Mouse (Mus musculus): ENCODE data around the gene Alas2. TPM values are rescaled to one million over a fixed set of nuclear protein-coding genes. Genes with fewer than 3 reads are reported as not detected.

Alas2 gene
- polyA plus RNA-seq, 1 experiment = 1,004 TPM

DNA sequence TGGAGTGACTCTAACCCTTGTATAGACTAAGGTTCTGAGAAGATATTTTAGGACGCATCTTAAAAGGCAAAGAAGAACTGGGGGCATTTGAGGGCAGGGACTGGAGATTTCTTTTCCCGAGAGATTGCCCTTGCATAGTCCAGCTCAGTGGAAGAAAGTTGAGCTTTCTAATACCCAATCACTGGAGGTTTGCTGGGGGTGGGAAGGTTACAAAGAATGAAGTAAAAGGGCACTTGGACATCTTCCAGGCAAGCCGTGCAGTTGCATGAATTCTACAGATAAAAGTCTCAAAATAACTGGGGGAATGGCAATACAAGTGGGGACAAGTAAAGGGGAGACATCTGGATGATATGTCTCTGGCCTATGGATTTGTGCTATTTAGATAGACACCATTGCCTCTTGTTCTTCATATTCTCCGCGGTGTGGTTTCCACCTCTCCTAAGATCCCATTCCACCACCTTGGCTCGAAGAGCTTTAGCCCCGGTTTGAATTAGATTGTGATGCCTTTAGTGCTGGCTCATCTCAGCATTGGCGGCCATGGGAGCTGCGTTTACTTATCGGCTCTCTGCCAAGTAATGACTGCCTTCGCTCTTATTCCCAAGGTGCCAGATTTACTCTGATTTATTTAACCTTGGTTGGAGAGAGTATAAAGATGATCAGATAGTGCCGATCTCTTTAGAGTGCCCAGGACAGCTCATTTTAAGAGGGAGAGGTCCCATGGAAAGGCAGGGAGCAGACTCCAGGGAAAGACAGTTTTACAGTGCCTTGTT, 46.3 kb downstream of the Alas2 start:
- WGBS = 88% methylated on average over 12 of the region's 12 CpGs
- Histone ChIP-seq H3K4me3 (replicated peaks; ENCODE audit: control insufficient read depth, low read depth, low read length) (no peak overlapping the region), H3K27ac (ENCODE audit: control insufficient read depth, insufficient read depth, low read depth, low read length, poor library complexity) (no peak overlapping the region), H3K4me1 (ENCODE audit: control insufficient read depth, insufficient read depth, low read length) (no peaks in the 10 kb centered on the region)
- TF ChIP-seq POLR2A (IDR thresholded peaks at IDR 0.05; ENCODE audit: borderline replicate concordance, control insufficient read depth, low read depth, low read length) = no peak
- no peak for TF ChIP-seq CTCF (IDR thresholded peaks at IDR 0.05; ENCODE audit: control insufficient read depth, insufficient read depth, low read length)

DNA sequence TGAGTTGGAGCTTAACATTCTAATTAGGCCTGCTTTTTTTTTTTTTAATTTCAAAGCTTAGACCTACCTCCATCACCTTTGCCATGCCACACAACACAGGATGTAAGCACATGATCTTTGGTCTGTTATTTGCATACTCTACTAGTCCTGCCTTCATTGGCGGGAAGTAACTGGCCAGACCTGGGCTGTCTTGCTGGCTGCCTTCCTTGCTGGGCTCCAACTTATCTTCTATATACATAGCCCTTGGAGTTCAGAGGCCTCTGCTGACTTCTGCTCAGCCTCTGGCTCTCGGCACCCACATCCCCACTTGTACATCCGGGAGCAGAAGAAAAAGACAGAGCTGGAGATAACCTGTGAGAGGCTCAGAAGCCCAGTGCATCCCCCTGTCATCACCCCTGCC, 47.0 kb downstream of the Alas2 start:
- TF ChIP-seq CTCF (IDR thresholded peaks at IDR 0.05; ENCODE audit: control insufficient read depth, insufficient read depth, low read length) = no peak
- no peak for TF ChIP-seq POLR2A (IDR thresholded peaks at IDR 0.05; ENCODE audit: borderline replicate concordance, control insufficient read depth, low read depth, low read length)
- Histone ChIP-seq H3K4me3 (replicated peaks; ENCODE audit: control insufficient read depth, low read depth, low read length) (no peak overlapping the region), H3K4me1 (ENCODE audit: control insufficient read depth, insufficient read depth, low read length) (no peaks in the 10 kb centered on the region), H3K27ac (ENCODE audit: control insufficient read depth, insufficient read depth, low read depth, low read length, poor library complexity) (no peak overlapping the region)
- WGBS = 79% methylated on average over 3 of the region's 3 CpGs

DNA sequence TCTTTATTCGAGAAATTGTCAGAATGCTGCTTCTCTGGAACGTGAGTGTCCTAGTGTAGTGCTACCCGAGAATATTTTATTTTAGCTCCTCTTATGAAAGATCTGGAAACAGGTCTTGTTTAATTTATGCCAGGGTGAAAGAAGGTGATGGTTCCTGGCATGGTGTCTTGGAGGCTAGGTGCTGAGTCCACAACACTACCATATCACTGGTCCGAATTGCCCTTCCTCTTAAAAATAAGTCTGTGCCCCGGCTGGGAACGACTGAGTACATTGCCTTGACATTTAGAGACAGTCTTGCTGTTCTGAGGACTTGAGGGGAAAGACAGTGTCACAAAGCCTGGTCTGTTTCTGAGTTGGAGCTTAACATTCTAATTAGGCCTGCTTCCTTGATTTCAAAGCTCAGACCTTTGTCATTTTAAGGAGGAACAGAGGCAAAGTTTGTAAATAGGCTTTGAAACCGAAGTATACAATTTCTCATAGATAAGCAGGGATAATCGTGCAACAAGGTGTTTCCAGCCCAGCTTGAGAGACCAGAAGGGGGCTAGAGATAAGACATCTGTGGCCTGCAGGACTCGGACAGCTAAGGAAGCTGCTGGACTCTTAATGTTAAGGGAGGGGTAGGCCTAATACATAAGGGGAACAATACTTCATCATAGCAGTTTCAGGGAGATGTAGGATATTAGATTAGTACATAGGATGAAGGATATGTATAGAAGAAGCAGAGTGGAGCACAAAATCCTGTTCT, 48.0 kb downstream of the Alas2 start:
- WGBS = 64% methylated on average over 9 of the region's 9 CpGs
- no peak overlapping the region for H3K27ac ChIP-seq (ENCODE audit: control insufficient read depth, insufficient read depth, low read depth, low read length, poor library complexity)
- TF ChIP-seq POLR2A (IDR thresholded peaks at IDR 0.05; ENCODE audit: borderline replicate concordance, control insufficient read depth, low read depth, low read length) (no peak), CTCF (IDR thresholded peaks at IDR 0.05; ENCODE audit: control insufficient read depth, insufficient read depth, low read length) (no peak)

DNA sequence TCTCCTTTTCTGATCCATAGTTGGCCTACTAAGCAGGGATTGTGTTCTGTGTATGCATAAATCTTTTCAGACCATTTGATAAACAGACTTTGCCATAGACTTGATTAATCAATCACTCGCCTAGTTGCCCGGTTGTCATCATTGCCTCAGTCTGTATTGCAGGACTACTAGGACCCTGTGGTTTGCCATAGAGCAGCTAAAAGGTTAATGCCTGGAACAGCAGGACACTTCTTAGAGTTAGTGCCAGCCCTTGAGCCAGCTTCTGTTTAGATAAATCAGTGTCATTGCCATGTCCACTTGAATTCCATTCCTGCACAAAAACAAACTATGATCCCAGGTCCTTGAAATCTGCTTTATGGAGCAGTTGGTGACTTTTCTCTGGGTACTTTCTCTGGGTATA, 51.7 kb downstream of the Alas2 start:
- 79% methylated on average over 2 of the region's 2 CpGs for WGBS
- TF ChIP-seq POLR2A (IDR thresholded peaks at IDR 0.05; ENCODE audit: borderline replicate concordance, control insufficient read depth, low read depth, low read length) (no peak), CTCF (IDR thresholded peaks at IDR 0.05; ENCODE audit: control insufficient read depth, insufficient read depth, low read length) (no peak)
- H3K4me1 ChIP-seq (ENCODE audit: control insufficient read depth, insufficient read depth, low read length) = no peaks in the 10 kb centered on the region
- no peak overlapping the region for H3K4me3 ChIP-seq (replicated peaks; ENCODE audit: control insufficient read depth, low read depth, low read length)
- H3K27ac ChIP-seq (ENCODE audit: control insufficient read depth, insufficient read depth, low read depth, low read length, poor library complexity) = no peak overlapping the region

More for the DNA sequence above, 48.0 kb downstream of the Alas2 start:
- Histone ChIP-seq H3K4me1 (ENCODE audit: control insufficient read depth, insufficient read depth, low read length) (no peaks in the 10 kb centered on the region), H3K4me3 (replicated peaks; ENCODE audit: control insufficient read depth, low read depth, low read length) (no peak overlapping the region)

Other genes starting within 250 kb of the Alas2 start
- 8.5 and 19.6 TPM in 2 replicates for gene Tmem29, start 88.2 kb upstream of the Alas2 start, polyA plus RNA-seq (2011; ENCODE audit: insufficient read depth, insufficient read length, low replicate concordance, missing spikeins)
- 6.1 and 10.4 TPM in 2 replicates for gene Pfkfb1, start 40.9 kb downstream of the Alas2 start, polyA plus RNA-seq (2011; ENCODE audit: insufficient read depth, insufficient read length, low replicate concordance, missing spikeins)
- gene Apex2, start 42.5 kb downstream of the Alas2 start, polyA plus RNA-seq (2011; ENCODE audit: insufficient read depth, insufficient read length, low replicate concordance, missing spikeins) = 5.3 and 20.0 TPM in 2 replicates
- not detected in 2 replicates for gene Tro, start 110.2 kb downstream of the Alas2 start, polyA plus RNA-seq (2011; ENCODE audit: insufficient read depth, insufficient read length, low replicate concordance, missing spikeins)